Mouse (Mus musculus) v-Abl transformed pro-B cells (cell line): ENCODE measurements around the gene Tle2.

Experiments
- in situ Hi-C, 2 experiments: fragments of 400-800 bp; cut with MboI; formaldehyde crosslinking; loops; one replicate each; pipeline ENCODE4 v1.15.1; 2025; ENCODE audit not compliant: unreplicated experiment in 2 of 2

Gene Tle2

GRCm38 (mm10) chr10:81574081-81575056 is at the start of gene Tle2:
Gene Tle2, plus strand, starts transcription at chr10:81574561.
- in situ Hi-C loops = no loop called here

GRCm38 (mm10) chr10:81525017-81525694 is 49.2 kb upstream of the Tle2 start:
- in situ Hi-C loops = loop anchor here in 1 of 2 experiments (5.0 kb wide), 1 partner anchor 43 kb away; the partner anchor contains the start of gene Celf5

GRCm38 (mm10) chr10:81526779-81527178 is 47.6 kb upstream of the Tle2 start:
- in situ Hi-C loops = loop anchor here in 1 of 2 experiments (5.0 kb wide), 1 partner anchor 44 kb away; the partner anchor contains the start of gene Celf5

GRCm38 (mm10) chr10:81534826-81535225 is 39.5 kb upstream of the Tle2 start:
- in situ Hi-C loops = loop anchor here (5.0 kb wide), 2 partner anchors 33 to 138 kb away; partner anchors contain the start of gene S1pr4 (in 1 of the 2)

- in situ Hi-C loops = loop anchor here in 1 of 2 experiments (5.0 kb wide), 1 partner anchor 34 kb away; the partner anchor contains the start of gene S1pr4
These were observed 37.6 kb upstream of the Tle2 start for GRCm38 (mm10) chr10:81536734-81537133.

- in situ Hi-C loops = loop anchor here in 1 of 2 experiments (5.0 kb wide), 1 partner anchor 35 kb away; the partner anchor contains the start of gene S1pr4
These were observed 36.9 kb upstream of the Tle2 start for GRCm38 (mm10) chr10:81537429-81537828.

- in situ Hi-C loops = loop anchor here in 1 of 2 experiments (5.0 kb wide), 1 partner anchor 36 kb away; the partner anchor contains the start of gene S1pr4
These were observed 35.9 kb upstream of the Tle2 start for GRCm38 (mm10) chr10:81538321-81539048.

- in situ Hi-C loops = no loop called here
These were observed 33.0 kb upstream of the Tle2 start for GRCm38 (mm10) chr10:81541363-81541762.

GRCm38 (mm10) chr10:81541803-81542202 is 32.6 kb upstream of the Tle2 start:
- in situ Hi-C loops = no loop called here

- in situ Hi-C loops = no loop called here
These were observed 31.5 kb upstream of the Tle2 start for GRCm38 (mm10) chr10:81542727-81543460.

GRCm38 (mm10) chr10:81543633-81544032 is 30.7 kb upstream of the Tle2 start:
- in situ Hi-C loops = no loop called here

GRCm38 (mm10) chr10:81544296-81545160 is 29.8 kb upstream of the Tle2 start:
- in situ Hi-C loops = loop anchor here (5.0 kb wide), 2 partner anchors 47 to 152 kb away; partner anchors contain the start of genes Ncln (in 1 of the 2) and Smim24 (in 1 of the 2)

GRCm38 (mm10) chr10:81545161-81545747 is 29.1 kb upstream of the Tle2 start, which contains the start of gene Gna11:
Gene Gna11, minus strand, starts transcription at chr10:81545190.
- in situ Hi-C loops = loop anchor here (5.0 kb wide), 2 partner anchors 48 to 153 kb away; partner anchors contain the start of genes Ncln (in 1 of the 2) and Smim24 (in 1 of the 2)

- in situ Hi-C loops = loop anchor here (5.0 kb wide), 2 partner anchors 49 to 154 kb away; partner anchors contain the start of genes Ncln (in 1 of the 2) and Smim24 (in 1 of the 2)
These were observed 28.0 kb upstream of the Tle2 start for GRCm38 (mm10) chr10:81546332-81546731.

- in situ Hi-C loops = loop anchor here (5.0 kb wide), 2 partner anchors 50 to 155 kb away; partner anchors contain the start of genes Ncln (in 1 of the 2) and Smim24 (in 1 of the 2)
These were observed 27.4 kb upstream of the Tle2 start for GRCm38 (mm10) chr10:81546788-81547571.

GRCm38 (mm10) chr10:81548944-81549343 is 25.4 kb upstream of the Tle2 start:
- in situ Hi-C loops = loop anchor here (5.0 kb wide), 2 partner anchors 52 to 157 kb away; partner anchors contain the start of genes Ncln (in 1 of the 2) and Smim24 (in 1 of the 2)

GRCm38 (mm10) chr10:81550257-81550656 is 24.1 kb upstream of the Tle2 start:
- in situ Hi-C loops = loop anchor here in 1 of 2 experiments (5.0 to 10.0 kb wide), 2 partner anchors 355 to 617 kb away; no protein-coding TSS in a partner anchor
